Mouse (Mus musculus): ENCODE measurements at regions not wholly inside any gene's neighbourhood (a gene's known extent, or its start where the extent isn't known, plus 50 kb on each side); places are given as distances from the start of the nearest gene placed in this dataset.
A peak's percentile ranks its signal among the peaks of the same experiment; 100 is the strongest.

GRCm38 (mm10) chr6:9820311-9821243, 872.3 kb downstream of the Nxph1 start:
- no peak for ATAC-seq

- ATAC-seq: no peak
Observed at GRCm38 (mm10) chr6:9834884-9835476, 886.7 kb downstream of the Nxph1 start.

- ATAC-seq: no peak
Observed at GRCm38 (mm10) chr6:9842391-9842790, 894.2 kb downstream of the Nxph1 start.

- peak; percentile 100 for ATAC-seq
Observed at GRCm38 (mm10) chr6:9889853-9890252, 941.6 kb downstream of the Nxph1 start.
